Comparison of ENCODE assay signal across 14 mouse cellular contexts in the genomic region with DNA sequence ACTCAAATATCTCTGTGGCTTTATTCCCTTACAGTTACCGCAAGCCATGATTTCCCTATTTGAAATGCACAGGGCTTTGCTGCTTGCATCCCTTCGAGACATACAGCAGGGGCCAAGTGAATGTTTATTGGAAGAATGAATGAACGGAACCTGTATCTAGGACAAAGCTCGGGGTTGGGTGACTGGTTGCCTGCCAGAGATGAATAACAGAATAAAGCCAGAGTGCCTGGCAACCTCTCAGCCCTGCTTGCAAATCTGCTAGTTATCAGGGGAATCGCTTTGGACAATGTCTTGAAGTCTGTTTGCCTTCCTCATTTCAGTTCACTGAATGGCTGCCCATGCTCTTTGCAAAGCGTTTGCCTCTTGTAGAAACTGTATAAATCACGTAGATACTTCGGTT.
A peak's percentile ranks its signal among the peaks of the same experiment; 100 is the strongest.
DNase-seq lines count a peak whose midpoint lies in the region; ATAC-seq lines count a peak whose summit lies in the region.
"Had no signal": no experiment of that assay in that cellular context is flagged by ENCODE, and none has a peak within 500 bp of the region (broad histone marks: within the 10 kb centered on the region; RNA-seq: fewer than 3 reads in every experiment).

No protein-coding gene starts in this region.

- H3K27me3 ChIP-seq in embryonic facial prominence, embryonic 14.5 days (replicated peaks; ENCODE audit: control insufficient read depth, insufficient read depth, low read length), result no peaks in the 10 kb centered on the region; the same call in 1 of the 2 replicates
- H3K27me3 ChIP-seq in embryonic facial prominence, embryonic 10.5 days (replicated peaks; ENCODE audit: low read depth, poor library complexity, severe bottlenecking), result no peaks in the 10 kb centered on the region
- no peaks in the 10 kb centered on the region for H3K27me3 ChIP-seq in hindbrain, embryonic 16.5 days (replicated peaks; ENCODE audit: control insufficient read depth, insufficient read depth, low read length)
- no peaks in the 10 kb centered on the region for H3K27me3 ChIP-seq in heart, embryonic 11.5 days (ENCODE audit: control insufficient read depth, insufficient read depth, low read length)
- H3K27me3 ChIP-seq in limb, embryonic 10.5 days (ENCODE audit: low read depth, poor library complexity, severe bottlenecking), result no peaks in the 10 kb centered on the region

- H3K9me3 ChIP-seq in embryonic facial prominence, embryonic 14.5 days (ENCODE audit: control insufficient read depth, low read length), result no peaks in the 10 kb centered on the region
- no peaks in the 10 kb centered on the region for H3K9me3 ChIP-seq in embryonic facial prominence, embryonic 10.5 days
- no peaks in the 10 kb centered on the region for H3K9me3 ChIP-seq in hindbrain, embryonic 16.5 days (ENCODE audit: control insufficient read depth, low read length)
- H3K9me3 ChIP-seq in heart, embryonic 11.5 days (replicated peaks; ENCODE audit: control insufficient read depth, low read length), result no peaks in the 10 kb centered on the region
- no peaks in the 10 kb centered on the region for H3K9me3 ChIP-seq in limb, embryonic 10.5 days (replicated peaks)

- no peak overlapping the region for H3K9ac ChIP-seq in embryonic facial prominence, embryonic 14.5 days (ENCODE audit: low read depth, low read length)
- H3K9ac ChIP-seq in hindbrain, embryonic 16.5 days (ENCODE audit: low read depth, low read length), result peak overlapping the region; percentile 27; the same call in 1 of the 2 replicates
- no peak overlapping the region for H3K9ac ChIP-seq in heart, embryonic 11.5 days (ENCODE audit: low read depth, low read length)

- H3K4me1 ChIP-seq in embryonic facial prominence, embryonic 14.5 days (ENCODE audit: control insufficient read depth, insufficient read depth, low read length), result no peaks in the 10 kb centered on the region
- H3K4me1 ChIP-seq in embryonic facial prominence, embryonic 10.5 days, result no peaks in the 10 kb centered on the region
- peaks cover 13% of the 10 kb centered on the region; the same call in 1 of the 2 replicates for H3K4me1 ChIP-seq in hindbrain, embryonic 16.5 days (ENCODE audit: control insufficient read depth, insufficient read depth, low read depth, low read length)
- no peaks in the 10 kb centered on the region for H3K4me1 ChIP-seq in heart, embryonic 11.5 days (ENCODE audit: control insufficient read depth, insufficient read depth, low read length)
- H3K4me1 ChIP-seq in limb, embryonic 10.5 days, result no peaks in the 10 kb centered on the region

- no peak for ATAC-seq in embryonic facial prominence, embryonic 14.5 days (ENCODE audit: low read depth)
- peak; percentile 87 for ATAC-seq in hindbrain, embryonic 16.5 days
- no peak for ATAC-seq in heart, embryonic 11.5 days (replicated peaks; ENCODE audit: insufficient number of reproducible peaks, low FRiP score, low TSS enrichment)

- no peak overlapping the region for H3K4me2 ChIP-seq in embryonic facial prominence, embryonic 14.5 days (ENCODE audit: low read depth, low read length)
- peak overlapping the region; percentile 10; the same call in 1 of the 2 replicates for H3K4me2 ChIP-seq in hindbrain, embryonic 16.5 days (ENCODE audit: low read length)
- H3K4me2 ChIP-seq in heart, embryonic 11.5 days, result no peak overlapping the region

- no peaks in the 10 kb centered on the region for H3K36me3 ChIP-seq in embryonic facial prominence, embryonic 14.5 days (ENCODE audit: control insufficient read depth, insufficient read depth, low read length)
- no peaks in the 10 kb centered on the region for H3K36me3 ChIP-seq in embryonic facial prominence, embryonic 10.5 days (replicated peaks)
- H3K36me3 ChIP-seq in hindbrain, embryonic 16.5 days (ENCODE audit: control insufficient read depth, insufficient read depth, low read length), result no peaks in the 10 kb centered on the region
- no peaks in the 10 kb centered on the region for H3K36me3 ChIP-seq in heart, embryonic 11.5 days (ENCODE audit: control insufficient read depth, insufficient read depth, low read length)
- H3K36me3 ChIP-seq in limb, embryonic 10.5 days, result no peaks in the 10 kb centered on the region
- H3K36me3 ChIP-seq: G1E had no signal

- no peak overlapping the region for H3K4me3 ChIP-seq in embryonic facial prominence, embryonic 14.5 days (ENCODE audit: low read depth, low read length)
- no peak overlapping the region for H3K4me3 ChIP-seq in embryonic facial prominence, embryonic 10.5 days
- no peak overlapping the region for H3K4me3 ChIP-seq in hindbrain, embryonic 16.5 days (ENCODE audit: low read length)
- H3K4me3 ChIP-seq in heart, embryonic 11.5 days (ENCODE audit: low read depth, low read length), result no peak overlapping the region
- H3K4me3 ChIP-seq in limb, embryonic 10.5 days, result no peak overlapping the region
- H3K4me3 ChIP-seq: erythroblast, embryonic 14.5 days had no signal

- DNase-seq in embryonic facial prominence, embryonic 14.5 days (ENCODE audit: low spot score), result peak; percentile 19
- no peak for DNase-seq in embryonic facial prominence, embryonic 10.5 days (ENCODE audit: low spot score)
- peak; percentile 27 to 51 for DNase-seq in right cerebral cortex, postnatal 10 days (ENCODE audit: low spot score in 2 of 2)
- no peak for DNase-seq in right cerebral cortex, postnatal 25 days
- no peak for DNase-seq in limb, embryonic 10.5 days (ENCODE audit: low spot score)
- no peak for DNase-seq in left cerebral cortex, adult 9 months (ENCODE audit: low spot score in 2 of 2)
- DNase-seq: gastrocnemius, postnatal 25 days; heart, postnatal 10 days; kidney, adult 9 months; layer of hippocampus, adult 9-11 months had no signal

- H3K27ac ChIP-seq in embryonic facial prominence, embryonic 14.5 days (replicated peaks; ENCODE audit: low read depth, low read length), result no peak overlapping the region
- no peak overlapping the region for H3K27ac ChIP-seq in embryonic facial prominence, embryonic 10.5 days (replicated peaks)
- peak overlapping the region; percentile 21 for H3K27ac ChIP-seq in hindbrain, embryonic 16.5 days (ENCODE audit: low read depth, low read length)
- no peak overlapping the region for H3K27ac ChIP-seq in heart, embryonic 11.5 days (ENCODE audit: low read depth, low read length)
- no peak overlapping the region for H3K27ac ChIP-seq in limb, embryonic 10.5 days

- WGBS in embryonic facial prominence, embryonic 14.5 days, result 66% methylated on average over 8 of the region's 8 CpGs
- 82% methylated on average over 8 of the region's 8 CpGs for WGBS in embryonic facial prominence, embryonic 10.5 days
- 29% methylated on average over 8 of the region's 8 CpGs for WGBS in hindbrain, embryonic 16.5 days
- WGBS in heart, embryonic 11.5 days (ENCODE audit: insufficient replicate concordance), result 63% methylated on average over 8 of the region's 8 CpGs
- 85% methylated on average over 8 of the region's 8 CpGs for WGBS in limb, embryonic 10.5 days

Comparison
In these comparisons a context has a peak if more than half of its experiments do, and no peak if none do; other contexts are left out.
1. DNase-seq: peak in embryonic facial prominence, embryonic 14.5 days (single experiment) and right cerebral cortex, postnatal 10 days (2 of 2); none in embryonic facial prominence, embryonic 10.5 days (single experiment), right cerebral cortex, postnatal 25 days (single experiment), limb, embryonic 10.5 days (single experiment) and left cerebral cortex, adult 9 months (0 of 2).